Mouse (Mus musculus): Measurements from ENCODE around the gene Myo16. TPM values are rescaled to one million over a fixed set of nuclear protein-coding genes. Genes with fewer than 3 reads are reported as not detected.

Myo16 gene
- polyA plus RNA-seq, 2 experiments, result 0.55 to 0.98 TPM

GRCm38 (mm10) chr8:10575244-10575643 lies 421.5 kb downstream of the Myo16 start:
- H3K4me2 ChIP-seq (replicated peaks; ENCODE audit: low read depth, low read length, severe bottlenecking), result no peak overlapping the region
- no peaks in the 10 kb centered on the region for H3K27me3 ChIP-seq (ENCODE audit: control insufficient read depth, insufficient read depth, low read length)
- H3K27ac ChIP-seq (replicated peaks; ENCODE audit: low read depth, low read length), result no peak overlapping the region
- H3K4me1 ChIP-seq (ENCODE audit: control insufficient read depth, insufficient read depth, low read length), result no peaks in the 10 kb centered on the region
- no peak overlapping the region for H3K4me3 ChIP-seq (replicated peaks; ENCODE audit: low read length)
- TF ChIP-seq POLR2A (IDR thresholded peaks at IDR 0.05; ENCODE audit: borderline replicate concordance, extremely low read depth, insufficient read depth, insufficient read length), result no peak
- no peak overlapping the region for H3K9ac ChIP-seq (ENCODE audit: low read depth, low read length, severe bottlenecking)
- ATAC-seq (ENCODE audit: low FRiP score, low read depth) (no peak), DNase-seq (ENCODE audit: low spot score) (no peak)
- H3K36me3 ChIP-seq (ENCODE audit: control insufficient read depth, insufficient read depth, low read length), result no peaks in the 10 kb centered on the region
- no peaks in the 10 kb centered on the region for H3K9me3 ChIP-seq (ENCODE audit: control insufficient read depth, low read length)
- 95% methylated on average over 10 of the region's 10 CpGs for WGBS

DNA sequence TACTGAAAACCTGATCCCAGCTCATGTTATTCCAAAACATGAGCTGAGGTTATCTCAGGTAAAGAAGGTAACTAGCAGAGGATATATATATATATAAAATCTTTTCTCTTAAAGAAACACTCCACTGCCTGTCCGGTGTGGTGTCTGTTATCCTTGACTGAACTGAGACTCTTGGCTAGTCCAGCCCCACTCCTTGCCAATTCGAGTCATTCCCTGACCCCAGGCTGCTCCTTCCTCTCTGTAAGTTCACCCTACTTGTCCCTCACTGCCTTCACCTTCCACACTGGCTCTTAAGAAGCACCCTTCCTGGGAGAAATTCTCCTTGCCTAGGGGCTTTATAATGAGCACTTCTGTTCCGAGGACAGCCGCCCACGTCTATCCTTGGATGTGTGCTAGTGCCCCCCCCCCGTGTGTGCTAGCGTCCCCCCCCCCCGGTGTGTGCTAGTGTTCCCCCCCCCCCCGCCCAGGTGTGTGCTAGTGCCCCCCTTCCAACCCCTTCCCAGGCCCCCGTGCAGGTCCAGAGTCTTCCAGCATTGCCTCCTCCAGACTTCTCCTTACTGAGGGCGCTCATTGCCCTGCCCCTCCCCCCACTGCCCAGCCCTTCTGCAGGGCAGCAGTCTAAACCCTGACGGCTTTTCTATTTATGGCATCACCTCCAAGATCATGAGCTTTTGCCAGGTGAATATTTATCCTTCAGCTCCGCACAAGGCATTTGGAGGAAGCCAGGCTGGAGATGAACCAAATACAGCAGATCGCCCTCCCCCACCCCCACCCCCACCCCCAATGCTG lies 433.4 kb downstream of the Myo16 start:
- no peak overlapping the region for H3K27ac ChIP-seq (replicated peaks; ENCODE audit: low read depth, low read length)
- ATAC-seq (ENCODE audit: low FRiP score, low read depth) (no peak), DNase-seq (ENCODE audit: low spot score) (no peak)
- 26% methylated on average over 10 of the region's 14 CpGs for WGBS
- H3K4me2 ChIP-seq (replicated peaks; ENCODE audit: low read depth, low read length, severe bottlenecking), result no peak overlapping the region
- H3K36me3 ChIP-seq (ENCODE audit: control insufficient read depth, insufficient read depth, low read length), result no peaks in the 10 kb centered on the region
- peaks cover 4% of the 10 kb centered on the region for H3K4me1 ChIP-seq (ENCODE audit: control insufficient read depth, insufficient read depth, low read length)
- H3K4me3 ChIP-seq (replicated peaks; ENCODE audit: low read length), result no peak overlapping the region
- no peaks in the 10 kb centered on the region for H3K27me3 ChIP-seq (ENCODE audit: control insufficient read depth, insufficient read depth, low read length)
- no peak for TF ChIP-seq POLR2A (IDR thresholded peaks at IDR 0.05; ENCODE audit: borderline replicate concordance, extremely low read depth, insufficient read depth, insufficient read length)
- no peak overlapping the region for H3K9ac ChIP-seq (ENCODE audit: low read depth, low read length, severe bottlenecking)
- H3K9me3 ChIP-seq (ENCODE audit: control insufficient read depth, low read length), result no peaks in the 10 kb centered on the region

DNA sequence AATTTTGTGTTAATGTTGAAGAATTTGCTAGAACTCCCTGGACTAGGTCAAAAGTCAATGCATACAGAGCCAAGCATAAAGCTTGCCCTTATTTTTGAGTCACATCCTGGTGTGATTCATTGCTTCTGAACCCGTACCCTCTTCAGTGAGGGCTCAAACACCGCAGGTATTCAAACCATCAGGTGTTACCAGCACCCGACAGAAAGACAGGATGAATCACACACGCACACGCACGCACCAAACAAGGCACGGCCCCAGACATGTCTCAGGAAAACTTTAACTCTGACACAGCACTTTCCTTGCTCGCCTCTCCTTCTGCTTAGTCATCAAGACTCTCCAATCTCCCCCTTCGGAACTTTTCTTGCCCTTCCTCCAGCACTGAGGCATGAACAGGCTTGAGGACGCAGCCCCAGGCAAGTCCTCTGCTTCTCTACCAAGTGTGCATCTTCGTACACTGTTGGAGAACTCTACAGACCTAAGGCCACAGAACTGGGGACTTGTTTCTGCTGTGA lies 435.8 kb downstream of the Myo16 start:
- TF ChIP-seq POLR2A (IDR thresholded peaks at IDR 0.05; ENCODE audit: borderline replicate concordance, extremely low read depth, insufficient read depth, insufficient read length), result no peak
- no peak overlapping the region for H3K4me3 ChIP-seq (replicated peaks; ENCODE audit: low read length)
- H3K9me3 ChIP-seq (ENCODE audit: control insufficient read depth, low read length), result no peaks in the 10 kb centered on the region
- H3K36me3 ChIP-seq (ENCODE audit: control insufficient read depth, insufficient read depth, low read length), result no peaks in the 10 kb centered on the region
- no peak overlapping the region for H3K4me2 ChIP-seq (replicated peaks; ENCODE audit: low read depth, low read length, severe bottlenecking)
- ATAC-seq (ENCODE audit: low FRiP score, low read depth) (no peak), DNase-seq (ENCODE audit: low spot score) (no peak)
- H3K27me3 ChIP-seq (ENCODE audit: control insufficient read depth, insufficient read depth, low read length), result no peaks in the 10 kb centered on the region
- WGBS, result 82% methylated on average over 11 of the region's 11 CpGs
- H3K9ac ChIP-seq (ENCODE audit: low read depth, low read length, severe bottlenecking), result no peak overlapping the region
- H3K27ac ChIP-seq (replicated peaks; ENCODE audit: low read depth, low read length), result no peak overlapping the region
- peaks cover 4% of the 10 kb centered on the region for H3K4me1 ChIP-seq (ENCODE audit: control insufficient read depth, insufficient read depth, low read length)

GRCm38 (mm10) chr8:10592917-10593316 lies 439.2 kb downstream of the Myo16 start:
- no peaks in the 10 kb centered on the region for H3K4me1 ChIP-seq (ENCODE audit: control insufficient read depth, insufficient read depth, low read length)
- no peak overlapping the region for H3K4me3 ChIP-seq (replicated peaks; ENCODE audit: low read length)
- H3K27me3 ChIP-seq (ENCODE audit: control insufficient read depth, insufficient read depth, low read length), result no peaks in the 10 kb centered on the region
- no peaks in the 10 kb centered on the region for H3K9me3 ChIP-seq (ENCODE audit: control insufficient read depth, low read length)
- H3K9ac ChIP-seq (ENCODE audit: low read depth, low read length, severe bottlenecking), result no peak overlapping the region
- H3K27ac ChIP-seq (replicated peaks; ENCODE audit: low read depth, low read length), result no peak overlapping the region
- WGBS, result 87% methylated on average over 6 of the region's 6 CpGs
- DNase-seq (ENCODE audit: low spot score) (no peak), ATAC-seq (ENCODE audit: low FRiP score, low read depth) (no peak)
- TF ChIP-seq POLR2A (IDR thresholded peaks at IDR 0.05; ENCODE audit: borderline replicate concordance, extremely low read depth, insufficient read depth, insufficient read length), result no peak
- no peak overlapping the region for H3K4me2 ChIP-seq (replicated peaks; ENCODE audit: low read depth, low read length, severe bottlenecking)
- H3K36me3 ChIP-seq (ENCODE audit: control insufficient read depth, insufficient read depth, low read length), result no peaks in the 10 kb centered on the region

DNA sequence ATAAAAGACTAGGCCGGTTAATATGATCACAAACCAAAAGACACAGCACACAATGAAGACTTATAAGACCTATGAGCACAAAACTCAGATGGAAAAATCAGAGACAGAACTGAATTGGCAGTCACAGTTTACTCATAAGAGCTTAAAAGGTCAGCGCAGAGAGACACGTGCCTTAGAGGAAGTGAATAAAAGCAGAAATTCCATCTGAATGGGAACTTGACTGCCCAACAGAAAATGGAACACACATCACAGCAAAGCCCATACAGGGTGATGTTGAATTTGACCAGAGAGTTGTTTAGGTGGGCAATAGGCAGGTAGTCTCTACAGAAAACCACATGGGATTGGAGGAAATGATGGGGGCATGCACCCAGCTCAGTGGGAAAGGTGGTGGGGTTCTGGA lies 442.6 kb downstream of the Myo16 start:
- Histone ChIP-seq H3K36me3 (ENCODE audit: control insufficient read depth, insufficient read depth, low read length) (no peaks in the 10 kb centered on the region), H3K27me3 (ENCODE audit: control insufficient read depth, insufficient read depth, low read length) (no peaks in the 10 kb centered on the region), H3K9me3 (ENCODE audit: control insufficient read depth, low read length) (no peaks in the 10 kb centered on the region), H3K4me1 (ENCODE audit: control insufficient read depth, insufficient read depth, low read length) (no peaks in the 10 kb centered on the region), H3K27ac (replicated peaks; ENCODE audit: low read depth, low read length) (no peak overlapping the region), H3K9ac (ENCODE audit: low read depth, low read length, severe bottlenecking) (no peak overlapping the region), H3K4me2 (replicated peaks; ENCODE audit: low read depth, low read length, severe bottlenecking) (no peak overlapping the region), H3K4me3 (replicated peaks; ENCODE audit: low read length) (no peak overlapping the region)
- WGBS, result 82% methylated on average over 3 of the region's 3 CpGs
- DNase-seq (ENCODE audit: low spot score) (no peak), ATAC-seq (ENCODE audit: low FRiP score, low read depth) (no peak)
- no peak for TF ChIP-seq POLR2A (IDR thresholded peaks at IDR 0.05; ENCODE audit: borderline replicate concordance, extremely low read depth, insufficient read depth, insufficient read length)
